Mouse (Mus musculus): ENCODE results near the gene Chdh.

DNA sequence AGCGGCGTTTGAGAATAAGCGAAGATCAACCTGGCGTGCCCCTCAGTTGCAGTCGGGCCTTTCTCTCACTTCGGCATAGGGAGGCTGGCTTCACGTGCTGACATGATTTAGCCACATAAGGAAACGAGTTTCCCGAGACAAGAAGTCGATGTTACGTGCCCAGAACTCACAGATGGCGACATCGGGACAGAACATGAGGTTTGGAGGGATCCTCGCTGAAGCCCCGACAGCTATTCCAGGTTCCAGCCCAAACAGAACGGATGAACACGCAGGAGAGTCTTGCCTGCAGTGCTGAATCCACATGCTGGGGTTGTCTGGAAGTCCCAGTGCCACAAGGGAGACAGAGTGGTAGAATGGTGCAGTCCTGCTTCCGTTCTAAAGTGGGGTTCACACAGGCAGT, 29.6 kb downstream of the Chdh start:
- TF ChIP-seq POLR2A (IDR thresholded peaks at IDR 0.05; ENCODE audit: low read depth, low read length) (no peak), CTCF (IDR thresholded peaks at IDR 0.05; ENCODE audit: borderline replicate concordance, insufficient read depth, low read length) (no peak)

All from embryonic fibroblast, embryonic 13.5 days (primary cell).